Comparison of ENCODE assay signal across 8 mouse cellular contexts in the genomic region with DNA sequence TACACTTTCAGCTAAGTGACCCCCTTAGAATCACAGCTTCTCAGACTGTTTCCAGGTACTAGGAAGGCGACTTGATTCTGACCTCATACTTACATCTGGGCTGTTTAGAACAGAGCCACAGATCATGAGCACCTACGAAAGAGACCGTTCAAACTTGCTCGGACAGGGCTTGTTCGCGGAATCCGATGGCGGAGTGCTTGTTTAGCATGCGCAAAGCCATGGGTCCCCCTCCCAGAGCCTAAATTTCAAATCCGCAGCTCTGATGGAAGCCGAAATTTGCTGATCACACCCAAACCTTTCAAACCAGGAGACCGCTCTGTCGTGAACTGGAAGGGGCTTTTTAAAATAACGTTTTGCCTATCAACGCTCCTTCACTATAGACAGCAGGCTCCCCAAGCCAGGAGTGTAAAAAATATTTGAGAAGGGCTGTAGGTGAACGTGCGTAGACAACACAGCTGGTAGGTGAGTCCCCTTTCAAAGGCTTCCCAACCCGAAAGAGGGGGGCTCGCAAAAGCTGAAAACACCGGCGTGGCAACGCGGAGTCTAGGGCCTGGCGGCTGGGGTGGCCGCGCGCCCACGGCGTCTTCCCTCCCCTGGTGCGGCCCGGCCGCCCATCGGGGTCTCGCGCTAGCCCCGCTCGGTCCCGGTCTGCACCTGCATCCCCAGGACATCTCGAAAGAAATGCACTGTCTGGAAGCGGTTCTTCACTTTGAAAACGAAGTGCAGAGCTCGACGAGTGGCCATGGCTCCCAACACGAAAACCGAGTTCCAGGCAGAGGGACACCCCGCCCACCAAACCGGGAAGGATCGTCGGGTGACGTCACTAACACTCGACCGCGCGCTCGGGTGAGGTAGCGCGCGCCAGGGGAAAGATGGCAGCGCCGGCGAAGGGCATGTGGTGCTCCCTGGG. TPM values are rescaled to one million over a fixed set of nuclear protein-coding genes. Genes with fewer than 3 reads are reported as not detected.
DNase-seq lines count a peak whose midpoint lies in the region; ATAC-seq lines count a peak whose summit lies in the region.

TSS of gene Mrm3 (plus strand) at position 815 of the 910 bp plus-strand sequence.
TSS of gene Glod4 (minus strand) at position 825 of the 910 bp plus-strand sequence.

- peaks cover 39% of the 10 kb centered on the region for H3K36me3 ChIP-seq in embryonic facial prominence, embryonic 14.5 days (ENCODE audit: control insufficient read depth, insufficient read depth, low read length)
- H3K36me3 ChIP-seq in kidney, embryonic 14.5 days (ENCODE audit: control insufficient read depth, insufficient read depth, low read length) = peaks cover 17% of the 10 kb centered on the region
- peaks cover 30% of the 10 kb centered on the region for H3K36me3 ChIP-seq in limb, embryonic 15.5 days

- peak within 1 kb of the TSS; percentile 78 for H3K27ac ChIP-seq in embryonic facial prominence, embryonic 14.5 days (replicated peaks; ENCODE audit: low read depth, low read length)
- H3K27ac ChIP-seq in kidney, embryonic 14.5 days (ENCODE audit: low read depth, low read length) = peak within 1 kb of the TSS; percentile 38; the same call in 1 of the 2 replicates
- H3K27ac ChIP-seq in limb, embryonic 15.5 days = peak within 1 kb of the TSS; percentile 84

- H3K4me1 ChIP-seq in embryonic facial prominence, embryonic 14.5 days (ENCODE audit: control insufficient read depth, insufficient read depth, low read length) = peaks cover 14% of the 10 kb centered on the region
- H3K4me1 ChIP-seq in kidney, embryonic 14.5 days (ENCODE audit: control insufficient read depth, insufficient read depth, low read length) = peaks cover 12% of the 10 kb centered on the region; the same call in 1 of the 2 replicates
- H3K4me1 ChIP-seq in limb, embryonic 15.5 days = peaks cover 18% of the 10 kb centered on the region

- peak; percentile 88 for DNase-seq in 3T3-L1 (ENCODE audit: low read depth, low spot score)
- DNase-seq in adrenal gland, postnatal 4 days (ENCODE audit: low spot score in 2 of 2) = peak; percentile 85 to 86
- DNase-seq in embryonic facial prominence, embryonic 14.5 days (ENCODE audit: low spot score) = peak; percentile 95
- peak; percentile 83 to 89 for DNase-seq in heart, adult 9 months (ENCODE audit: low spot score in 2 of 2)
- DNase-seq in monocyte, adult 2 months (ENCODE audit: low read depth in 1 of 2, low spot score in 2 of 2) = peak; percentile 65 to 86
- DNase-seq in spleen, postnatal 36 days (ENCODE audit: low spot score in 2 of 2) = peak; percentile 84 to 87

- H3K9me3 ChIP-seq in embryonic facial prominence, embryonic 14.5 days (ENCODE audit: control insufficient read depth, low read length) = no peaks in the 10 kb centered on the region
- no peaks in the 10 kb centered on the region for H3K9me3 ChIP-seq in kidney, embryonic 14.5 days (ENCODE audit: control insufficient read depth, low read length)
- no peaks in the 10 kb centered on the region for H3K9me3 ChIP-seq in limb, embryonic 15.5 days

- H3K4me2 ChIP-seq in embryonic facial prominence, embryonic 14.5 days (ENCODE audit: low read depth, low read length) = peak within 1 kb of the TSS; percentile 72
- H3K4me2 ChIP-seq in kidney, embryonic 14.5 days (replicated peaks; ENCODE audit: low read depth, low read length) = peak within 1 kb of the TSS; percentile 91
- H3K4me2 ChIP-seq in limb, embryonic 15.5 days = peak within 1 kb of the TSS; percentile 65

- WGBS in embryonic facial prominence, embryonic 14.5 days = 1% methylated on average over 47 of the region's 61 CpGs
- under 1% methylated on average over 61 of the region's 61 CpGs for WGBS in kidney, embryonic 14.5 days
- under 1% methylated on average over 61 of the region's 61 CpGs for WGBS in limb, embryonic 15.5 days

- H3K9ac ChIP-seq in embryonic facial prominence, embryonic 14.5 days (ENCODE audit: low read depth, low read length) = peak within 1 kb of the TSS; percentile 87
- peak within 1 kb of the TSS; percentile 82 for H3K9ac ChIP-seq in kidney, embryonic 14.5 days (ENCODE audit: low read depth, low read length)
- peak within 1 kb of the TSS; percentile 65 for H3K9ac ChIP-seq in limb, embryonic 15.5 days

- ATAC-seq in embryonic facial prominence, embryonic 14.5 days (ENCODE audit: low read depth) = peak; percentile 87
- ATAC-seq in kidney, embryonic 14.5 days (ENCODE audit: low FRiP score, low TSS enrichment) = peak; percentile 88
- peak; percentile 83 for ATAC-seq in limb, embryonic 15.5 days (ENCODE audit: insufficient number of reproducible peaks, low FRiP score, low TSS enrichment, low read depth)

- H3K4me3 ChIP-seq in embryonic facial prominence, embryonic 14.5 days (ENCODE audit: low read depth, low read length) = peak within 1 kb of the TSS; percentile 90
- H3K4me3 ChIP-seq in kidney, embryonic 14.5 days (ENCODE audit: low read length) = peak within 1 kb of the TSS; percentile 85
- H3K4me3 ChIP-seq in limb, embryonic 15.5 days = peak within 1 kb of the TSS; percentile 92

- no peaks in the 10 kb centered on the region for H3K27me3 ChIP-seq in embryonic facial prominence, embryonic 14.5 days (replicated peaks; ENCODE audit: control insufficient read depth, insufficient read depth, low read length)
- H3K27me3 ChIP-seq in kidney, embryonic 14.5 days (ENCODE audit: control insufficient read depth, insufficient read depth, low read length) = no peaks in the 10 kb centered on the region
- no peaks in the 10 kb centered on the region for H3K27me3 ChIP-seq in limb, embryonic 15.5 days

RNA-seq across cellular contexts. Expression of gene Mrm3, which starts in this region (rescaled TPM):
- total RNA-seq in adrenal gland, postnatal 4 days (2021) = 10 to 100 TPM; 21.3 to 22.1 TPM
- 21.1 and 23.8 TPM in 2 replicates for polyA plus RNA-seq in embryonic facial prominence, embryonic 14.5 days (2014; fragmentation: Nextera tagmentation; extraction: Ambion mirVana)
- polyA plus RNA-seq in kidney, embryonic 14.5 days (2014; fragmentation: Nextera tagmentation; extraction: Ambion mirVana) = 25.2 and 29.3 TPM in 2 replicates
- polyA plus RNA-seq in limb, embryonic 15.5 days (2015; fragmentation: Nextera tagmentation; extraction: Ambion mirVana) = 22.8 and 27.2 TPM in 2 replicates

RNA-seq across cellular contexts. Expression of gene Glod4, which starts in this region (rescaled TPM):
- total RNA-seq in adrenal gland, postnatal 4 days (2021) = 100 to 1,000 TPM in 1 of 2 experiments, 10 to 100 TPM in 1; 85.6 to 109 TPM
- 129 and 133 TPM in 2 replicates for polyA plus RNA-seq in embryonic facial prominence, embryonic 14.5 days (2014; fragmentation: Nextera tagmentation; extraction: Ambion mirVana)
- 155 and 160 TPM in 2 replicates for polyA plus RNA-seq in kidney, embryonic 14.5 days (2014; fragmentation: Nextera tagmentation; extraction: Ambion mirVana)
- polyA plus RNA-seq in limb, embryonic 15.5 days (2015; fragmentation: Nextera tagmentation; extraction: Ambion mirVana) = 128 and 131 TPM in 2 replicates

Comparison
In these comparisons a context has a peak if more than half of its experiments do, and no peak if none do; other contexts are left out.
1. Peak in every context shown above with its lines: DNase-seq, ATAC-seq, H3K4me3 ChIP-seq and H3K27ac ChIP-seq.